Mouse (Mus musculus) brown adipose tissue, adult 24 weeks (tissue): ENCODE results near the gene Cep250. TPM values are rescaled to one million over a fixed set of nuclear protein-coding genes. Genes with fewer than 3 reads are reported as not detected.

Experiments
- H3K27ac ChIP-seq: fragments of 200-500 bp; replicated peaks from 2 replicates; pipeline ENCODE4 v1.5.1; 2012; ENCODE audit warnings: low read depth, mild to moderate bottlenecking, low read length
- H3K4me1 ChIP-seq: fragments of 200-500 bp; 2 replicates; pipeline ENCODE4 v1.6.1; 2012; ENCODE audit warnings: low read length, mixed read lengths; ENCODE audit not compliant: control insufficient read depth, insufficient read depth, insufficient read length
- H3K4me3 ChIP-seq: fragments of 200-500 bp; 2 replicates; pipeline ENCODE4 v1.5.1; 2012; ENCODE audit warnings: low read depth, mild to moderate bottlenecking, low read length, moderate library complexity; ENCODE audit not compliant: insufficient read depth
- polyA plus RNA-seq: library from polyadenylated mRNA; stranded (reverse); fragments of >200 nt; gene quantifications from 2 replicates; pipeline ENCODE4 v1.2.4, GENCODE M21; 2012; ENCODE audit not compliant: missing spikeins, insufficient read depth, insufficient read length

Cep250 gene
- polyA plus RNA-seq, 1 experiment, result 2.6 TPM

GRCm38 (mm10) chr2:155991863-155992321 lies 35.6 kb downstream of the Cep250 start:
- Histone ChIP-seq H3K4me3 (no peak overlapping the region), H3K27ac (no peak overlapping the region), H3K4me1 (no peaks in the 10 kb centered on the region)

GRCm38 (mm10) chr2:156005393-156005792 lies 49.1 kb downstream of the Cep250 start:
- no peak overlapping the region for H3K4me3 ChIP-seq
- H3K27ac ChIP-seq, result no peak overlapping the region
- H3K4me1 ChIP-seq, result no peaks in the 10 kb centered on the region

GRCm38 (mm10) chr2:156007888-156008532 lies 51.8 kb downstream of the Cep250 start, which contains the start of the genes 6430550D23Rik and Ergic3:
TSS of gene 6430550D23Rik (minus strand) at chr2:156007977.
TSS of gene Ergic3 (plus strand) at chr2:156008045.
- H3K27ac ChIP-seq, result 0 out of 2 replicates have a peak within 1 kb of the TSS, but pooled peaks have one; percentile 9

GRCm38 (mm10) chr2:156018106-156018505 lies 61.8 kb downstream of the Cep250 start:
- H3K4me3 ChIP-seq, result no peak overlapping the region
- no peaks in the 10 kb centered on the region for H3K4me1 ChIP-seq
- no peak overlapping the region for H3K27ac ChIP-seq

More at GRCm38 (mm10) chr2:156007888-156008532, 51.8 kb downstream of the Cep250 start, which contains the start of the genes 6430550D23Rik and Ergic3:
- no peaks in the 10 kb centered on the region for H3K4me1 ChIP-seq
- H3K4me3 ChIP-seq, result peak within 1 kb of the TSS; percentile 75

GRCm38 (mm10) chr2:156021219-156021618 lies 65.0 kb downstream of the Cep250 start:
- Histone ChIP-seq H3K4me3 (no peak overlapping the region), H3K4me1 (no peaks in the 10 kb centered on the region), H3K27ac (no peak overlapping the region)

- H3K27ac ChIP-seq, result no peak overlapping the region
- H3K4me1 ChIP-seq, result no peaks in the 10 kb centered on the region
- no peak overlapping the region for H3K4me3 ChIP-seq
Measured at GRCm38 (mm10) chr2:156021765-156022164, 65.5 kb downstream of the Cep250 start.

- H3K4me1 ChIP-seq, result no peaks in the 10 kb centered on the region
- no peak overlapping the region for H3K27ac ChIP-seq
- H3K4me3 ChIP-seq, result no peak overlapping the region
Measured at GRCm38 (mm10) chr2:156025482-156025881, 69.2 kb downstream of the Cep250 start.

GRCm38 (mm10) chr2:156039390-156039789 lies 83.1 kb downstream of the Cep250 start:
- no peaks in the 10 kb centered on the region for H3K4me1 ChIP-seq
- H3K27ac ChIP-seq, result no peak overlapping the region
- H3K4me3 ChIP-seq, result no peak overlapping the region

GRCm38 (mm10) chr2:156042903-156043302 lies 86.6 kb downstream of the Cep250 start:
- H3K27ac ChIP-seq, result no peak overlapping the region
- H3K4me3 ChIP-seq, result no peak overlapping the region
- no peaks in the 10 kb centered on the region for H3K4me1 ChIP-seq

GRCm38 (mm10) chr2:156047929-156048328 lies 91.7 kb downstream of the Cep250 start:
- Histone ChIP-seq H3K4me3 (no peak overlapping the region), H3K4me1 (no peaks in the 10 kb centered on the region)

More at GRCm38 (mm10) chr2:156047929-156048328, 91.7 kb downstream of the Cep250 start:
- H3K27ac ChIP-seq, result no peak overlapping the region

Other genes starting within 250 kb of the Cep250 start
- gene Edem2, start 227.0 kb upstream of the Cep250 start, polyA plus RNA-seq, result 13.0 and 13.7 TPM in 2 replicates
- not detected in 2 replicates for gene Gm17581, start 220.6 kb upstream of the Cep250 start, polyA plus RNA-seq
- 8.5 and 8.6 TPM in 2 replicates for gene Procr, start 205.3 kb upstream of the Cep250 start, polyA plus RNA-seq
- gene Mmp24, start 181.1 kb upstream of the Cep250 start, polyA plus RNA-seq, result not detected in 2 replicates
- 43.8 and 58.8 TPM in 2 replicates for gene BC029722, start 137.0 kb upstream of the Cep250 start, polyA plus RNA-seq
- gene Eif6, start 129.5 kb upstream of the Cep250 start, polyA plus RNA-seq, result 48.6 and 64.7 TPM in 2 replicates
- not detected in 2 replicates for gene Fam83c, start 121.6 kb upstream of the Cep250 start, polyA plus RNA-seq
- 178 and 202 TPM in 2 replicates for gene Uqcc1, start 26.1 kb upstream of the Cep250 start, polyA plus RNA-seq
- not detected in 2 replicates for gene Gm15557, start 15.7 kb upstream of the Cep250 start, polyA plus RNA-seq
- gene Gdf5, start 11.1 kb upstream of the Cep250 start, polyA plus RNA-seq, result 2.4 and 3.1 TPM in 2 replicates
- gene 6430550D23Rik, start 51.5 kb downstream of the Cep250 start, polyA plus RNA-seq, result 2.4 and 2.6 TPM in 2 replicates
- 62.3 and 99.2 TPM in 2 replicates for gene Ergic3, start 51.6 kb downstream of the Cep250 start, polyA plus RNA-seq
- gene Fer1l4, start 96.5 kb downstream of the Cep250 start, polyA plus RNA-seq, result not detected in 2 replicates
- gene Spag4, start 108.7 kb downstream of the Cep250 start, polyA plus RNA-seq, result 4.0 and 5.4 TPM in 2 replicates
- gene Cpne1, start 155.5 kb downstream of the Cep250 start, polyA plus RNA-seq, result 31.6 and 33.3 TPM in 2 replicates
- gene Rbm12, start 155.5 kb downstream of the Cep250 start, polyA plus RNA-seq, result 6.4 TPM in 2 replicates
- 2.9 and 4.3 TPM in 2 replicates for gene Gm28036, start 170.6 kb downstream of the Cep250 start, polyA plus RNA-seq
- gene Romo1, start 187.6 kb downstream of the Cep250 start, polyA plus RNA-seq, result 723 and 898 TPM in 2 replicates
- 107 and 161 TPM in 2 replicates for gene Nfs1, start 187.7 kb downstream of the Cep250 start, polyA plus RNA-seq
- 113 and 143 TPM in 2 replicates for gene Rbm39, start 223.8 kb downstream of the Cep250 start, polyA plus RNA-seq
- 9.1 and 17.5 TPM in 2 replicates for gene Phf20, start 240.0 kb downstream of the Cep250 start, polyA plus RNA-seq